Mouse (Mus musculus): ENCODE data around the gene Pdia2. TPM values are rescaled to one million over a fixed set of nuclear protein-coding genes. Genes with fewer than 3 reads are reported as not detected.
"Not testable (repeated sequence)": the region's sequence is repeated elsewhere in the genome, so short reads cannot be mapped to it uniquely, and the experiment has no call there.

Gene Pdia2
- total RNA-seq, 2 experiments from 2014 or later = 0.18 TPM; not detected in 1

DNA sequence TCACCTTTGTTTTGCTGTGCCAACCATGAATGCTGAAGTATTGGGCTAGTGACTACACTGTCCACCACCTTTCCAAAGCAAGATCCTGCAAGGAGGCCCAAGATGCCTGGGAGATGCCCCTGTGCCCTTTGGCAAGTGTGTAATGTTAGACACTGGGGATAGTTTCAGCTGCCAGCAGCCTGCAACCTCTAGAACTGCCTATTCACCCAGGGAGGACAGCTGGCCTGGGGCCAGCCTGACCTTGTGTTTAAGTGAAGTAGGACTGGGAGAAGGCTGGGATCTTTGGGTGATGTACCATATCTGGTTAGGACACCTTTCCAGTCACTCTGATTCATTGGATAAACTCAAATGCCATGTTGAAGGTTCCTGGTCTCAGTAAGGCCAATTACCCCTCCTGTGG lies 3.1 kb upstream of the Pdia2 start:
- no peak for DNase-seq (ENCODE audit: low spot score in 2 of 2)

- no peak for DNase-seq (ENCODE audit: low spot score in 2 of 2)
Measured at GRCm38 (mm10) chr17:26200831-26201705, 2.2 kb upstream of the Pdia2 start.

DNA sequence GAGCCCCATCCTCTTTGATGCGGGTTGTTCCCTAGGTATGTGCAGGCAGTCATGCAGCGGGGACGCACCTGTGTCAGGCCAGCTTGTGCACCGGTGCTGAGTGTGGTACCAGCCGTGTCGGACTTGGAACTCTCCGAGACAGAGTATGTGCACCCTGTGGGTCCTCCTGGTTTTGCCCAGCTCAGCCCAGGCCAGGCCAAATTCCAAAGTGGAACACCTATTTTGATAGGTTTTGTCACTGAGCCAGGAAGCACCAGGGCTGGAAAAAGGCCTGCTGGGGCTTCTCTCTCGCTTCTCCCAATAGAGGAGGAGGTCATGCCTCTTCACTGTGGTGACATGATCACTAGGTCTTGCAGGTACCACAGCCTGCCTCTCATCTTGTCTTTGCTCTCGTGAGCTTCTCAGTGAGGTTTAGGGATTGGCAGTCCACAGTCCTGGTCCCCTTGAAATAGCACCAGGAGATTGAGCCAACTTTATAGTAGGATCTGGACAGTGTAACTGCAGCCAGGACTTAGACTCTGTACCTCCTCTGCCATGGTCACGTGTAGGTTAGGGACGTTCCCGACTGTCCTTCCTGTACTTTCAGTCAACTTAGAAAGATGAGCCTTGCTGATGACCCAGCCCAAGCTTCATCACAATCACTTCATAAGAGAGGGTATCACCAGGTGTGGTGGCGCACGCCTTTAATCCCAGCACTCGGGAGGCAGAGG lies 6.3 kb downstream of the Pdia2 start:
- no peak for DNase-seq (ENCODE audit: low spot score in 2 of 2)

DNA sequence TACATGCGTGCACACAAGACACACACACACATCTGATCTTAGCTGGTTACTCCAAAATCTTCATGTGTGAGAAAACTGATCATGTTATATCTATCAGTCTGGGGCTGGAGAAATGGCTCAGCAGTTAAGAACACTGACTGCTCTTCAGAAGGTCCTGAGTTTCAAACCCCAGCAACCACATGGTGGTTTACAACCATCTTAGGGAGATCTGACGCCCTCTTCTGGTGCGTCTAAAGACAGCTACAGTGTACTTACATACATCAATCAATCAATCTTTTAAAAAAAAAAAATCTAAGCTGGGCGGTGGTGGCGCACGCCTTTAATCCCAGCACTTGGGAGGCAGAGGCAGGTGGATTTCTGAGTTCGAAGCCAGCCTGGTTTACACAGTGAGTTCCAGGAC lies 7.4 kb downstream of the Pdia2 start:
- not testable (repeated sequence) for DNase-seq (ENCODE audit: low spot score in 2 of 2)

- DNase-seq (ENCODE audit: low spot score in 2 of 2) = no peak
Measured at GRCm38 (mm10) chr17:26188091-26188805, 10.6 kb downstream of the Pdia2 start.

DNA sequence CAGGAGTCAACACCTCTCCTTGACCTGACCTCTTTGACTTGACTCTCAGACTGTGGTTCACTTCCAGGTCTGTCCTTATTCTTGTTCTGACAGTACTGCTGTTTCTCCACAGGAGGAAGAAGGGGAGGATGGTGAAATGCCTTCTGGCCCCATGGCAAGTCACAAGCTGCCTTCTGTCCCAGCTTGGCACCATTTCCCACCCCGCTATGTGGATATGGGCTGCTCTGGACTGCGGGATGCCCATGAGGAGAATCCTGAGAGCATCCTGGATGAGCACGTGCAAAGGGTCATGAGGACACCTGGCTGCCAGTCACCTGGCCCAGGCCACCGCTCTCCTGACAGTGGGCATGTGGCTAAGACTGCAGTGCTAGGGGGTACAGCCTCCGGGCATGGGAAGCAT lies 11.3 kb downstream of the Pdia2 start:
- DNase-seq (ENCODE audit: low spot score in 2 of 2) = no peak

DNA sequence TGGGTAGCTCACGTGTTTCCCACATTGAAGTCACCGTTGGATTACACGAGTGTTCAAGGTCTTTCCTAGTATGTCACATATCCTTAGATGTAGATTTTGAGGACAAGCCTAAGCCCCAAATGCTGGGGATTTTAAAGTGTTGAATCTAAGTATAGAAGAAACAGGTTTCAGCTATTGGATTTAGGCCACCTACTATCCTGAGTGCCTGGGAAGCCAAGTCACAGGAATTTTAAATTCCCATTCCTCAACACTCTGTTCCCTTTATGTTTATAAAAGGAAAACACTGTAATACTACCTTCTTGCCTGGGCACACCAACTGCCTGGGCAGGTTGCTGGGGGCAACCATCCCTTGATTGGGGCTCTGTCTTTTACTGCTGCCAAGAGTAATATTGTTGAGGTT lies 17.7 kb downstream of the Pdia2 start:
- DNase-seq (ENCODE audit: low spot score in 2 of 2) = no peak

DNA sequence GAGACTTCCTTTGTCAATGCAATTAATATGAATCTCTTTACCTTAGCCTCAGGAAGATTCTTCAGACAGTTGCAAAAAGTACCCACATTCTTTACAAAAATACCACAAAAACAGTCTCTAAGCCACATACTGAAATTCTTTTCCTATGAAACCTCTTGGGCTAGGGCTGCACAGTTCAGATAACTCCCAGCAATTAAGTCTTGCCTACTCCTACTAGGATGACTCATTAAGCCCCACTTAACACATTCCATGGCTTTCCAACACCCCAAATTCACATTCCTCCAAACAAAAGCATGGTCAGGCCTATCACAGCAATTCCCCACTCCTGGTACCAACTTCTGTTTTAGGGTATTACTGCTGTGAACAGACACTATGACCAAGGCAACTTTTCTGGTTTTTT lies 20.3 kb downstream of the Pdia2 start:
- DNase-seq (ENCODE audit: low spot score in 2 of 2) = no peak

- DNase-seq (ENCODE audit: low spot score in 2 of 2) = not testable (repeated sequence)
Measured at GRCm38 (mm10) chr17:26175248-26175647, 23.6 kb downstream of the Pdia2 start.

- DNase-seq (ENCODE audit: low spot score in 2 of 2) = no peak
Measured at GRCm38 (mm10) chr17:26168039-26168438, 30.8 kb downstream of the Pdia2 start.

GRCm38 (mm10) chr17:26162736-26163135 lies 36.2 kb downstream of the Pdia2 start:
- no peak for DNase-seq (ENCODE audit: low spot score in 2 of 2)

- no peak for DNase-seq (ENCODE audit: low spot score in 2 of 2)
Measured at GRCm38 (mm10) chr17:26151886-26152630, 46.8 kb downstream of the Pdia2 start.

DNA sequence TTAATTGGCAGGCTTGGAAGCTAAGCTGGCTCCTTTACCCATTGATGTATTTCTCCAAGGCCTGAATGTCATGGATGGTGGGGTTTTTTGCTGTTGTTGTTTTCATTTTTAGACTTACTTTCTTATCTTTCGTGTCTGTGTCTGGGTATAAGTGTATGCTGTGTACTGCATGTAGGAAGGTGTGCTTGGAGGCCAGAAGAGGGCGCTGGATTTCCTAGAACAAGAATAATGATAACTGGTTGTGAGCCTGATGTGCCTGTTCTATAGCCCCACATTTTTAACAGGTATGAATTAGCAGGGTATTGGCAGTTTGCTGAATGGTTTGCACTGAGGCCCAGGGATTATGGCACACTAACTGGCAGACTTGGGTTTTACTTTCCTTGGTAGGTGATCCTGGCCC lies 49.8 kb downstream of the Pdia2 start:
- no peak for DNase-seq (ENCODE audit: low spot score in 2 of 2)

Other genes with a start within 250 kb of the Pdia2 start
- gene A930017K11Rik, start 246.5 kb downstream of the Pdia2 start, total RNA-seq (2021) = under 1 TPM in 1 of 2 experiments, not detected in 1; 0.14 TPM
- gene Capn15, start 213.3 kb downstream of the Pdia2 start, total RNA-seq (2021) = 10 to 100 TPM; 44.4 to 46.2 TPM
- 10 to 100 TPM; 82.3 to 85.1 TPM for gene Rab11fip3, start 129.5 kb downstream of the Pdia2 start, total RNA-seq (2021)
- gene Decr2, start 108.8 kb downstream of the Pdia2 start, total RNA-seq (2021) = 10 to 100 TPM; 23.6 to 24.2 TPM
- gene Nme4, start 103.5 kb downstream of the Pdia2 start, total RNA-seq (2021) = 1 to 10 TPM; 2.4 to 4.2 TPM
- 10 to 100 TPM; 11.0 to 11.3 TPM for gene Tmem8, start 85.8 kb downstream of the Pdia2 start, total RNA-seq (2021)
- 10 to 100 TPM; 70.6 to 71.1 TPM for gene Mrpl28, start 75.6 kb downstream of the Pdia2 start, total RNA-seq (2021)
- 10 to 100 TPM; 22.2 to 23.3 TPM for gene Axin1, start 60.4 kb downstream of the Pdia2 start, total RNA-seq (2021)
- 10 to 100 TPM; 56.1 to 69.6 TPM for gene Rgs11, start 3.9 kb upstream of the Pdia2 start, total RNA-seq (2021)
- 100 to 1,000 TPM; 147 to 158 TPM for gene Arhgdig, start 8.7 kb upstream of the Pdia2 start, total RNA-seq (2021)
- gene Fam234a, start 45.2 kb upstream of the Pdia2 start, total RNA-seq (2021) = 10 to 100 TPM; 24.8 to 31.5 TPM
- gene Luc7l, start 53.8 kb upstream of the Pdia2 start, total RNA-seq (2021) = 10 to 100 TPM; 84.5 to 90.3 TPM
- gene Neurl1b, start 215.7 kb upstream of the Pdia2 start, total RNA-seq (2021) = 10 to 100 TPM; 80.3 to 84.9 TPM

Data from layer of hippocampus, postnatal 14 days (tissue).